Mouse (Mus musculus) heart, postnatal 0 days (tissue): ENCODE data around the gene Emp1.

ENCODE experiments used
- CTCF ChIP-seq: IDR thresholded peaks from 2 replicates; pipeline ENCODE4 v1.5.1; 2016; ENCODE audit warnings: antibody characterized with exemption, control low read depth, low read depth
- EP300 ChIP-seq: IDR thresholded peaks from 2 replicates; pipeline ENCODE4 v1.6.1; 2016; ENCODE audit warnings: antibody characterized with exemption, low read depth

GRCm38 (mm10) chr6:135362098-135362458, 267 bp upstream of the Emp1 start:
- TF ChIP-seq EP300 = no peak
- no peak for TF ChIP-seq CTCF
